Mouse (Mus musculus): ENCODE data around the gene H2-DMb1. TPM values are rescaled to one million over a fixed set of nuclear protein-coding genes. Genes with fewer than 3 reads are reported as not detected.

The H2-DMb1 gene
- polyA plus RNA-seq, 1 experiment from 2014 or later = 0.43 TPM

GRCm38 (mm10) chr17:34124649-34125048 is 28.2 kb upstream of the H2-DMb1 start:
- ATAC-seq = no peak
- peaks cover 40% of the 10 kb centered on the region for H3K4me1 ChIP-seq (replicated peaks)
- H3K4me3 ChIP-seq (replicated peaks) = no peak overlapping the region
- no peaks in the 10 kb centered on the region for H3K9me3 ChIP-seq
- no peak overlapping the region for H3K4me2 ChIP-seq (replicated peaks)
- WGBS = 88% methylated on average over 6 of the region's 6 CpGs
- H3K27ac ChIP-seq = no peak overlapping the region
- H3K27me3 ChIP-seq = peaks cover 18% of the 10 kb centered on the region
- no peak overlapping the region for H3K9ac ChIP-seq (replicated peaks)
- 0 out of 2 replicates have a peak, but pooled peaks cover 3% of the 10 kb centered on the region for H3K36me3 ChIP-seq

DNA sequence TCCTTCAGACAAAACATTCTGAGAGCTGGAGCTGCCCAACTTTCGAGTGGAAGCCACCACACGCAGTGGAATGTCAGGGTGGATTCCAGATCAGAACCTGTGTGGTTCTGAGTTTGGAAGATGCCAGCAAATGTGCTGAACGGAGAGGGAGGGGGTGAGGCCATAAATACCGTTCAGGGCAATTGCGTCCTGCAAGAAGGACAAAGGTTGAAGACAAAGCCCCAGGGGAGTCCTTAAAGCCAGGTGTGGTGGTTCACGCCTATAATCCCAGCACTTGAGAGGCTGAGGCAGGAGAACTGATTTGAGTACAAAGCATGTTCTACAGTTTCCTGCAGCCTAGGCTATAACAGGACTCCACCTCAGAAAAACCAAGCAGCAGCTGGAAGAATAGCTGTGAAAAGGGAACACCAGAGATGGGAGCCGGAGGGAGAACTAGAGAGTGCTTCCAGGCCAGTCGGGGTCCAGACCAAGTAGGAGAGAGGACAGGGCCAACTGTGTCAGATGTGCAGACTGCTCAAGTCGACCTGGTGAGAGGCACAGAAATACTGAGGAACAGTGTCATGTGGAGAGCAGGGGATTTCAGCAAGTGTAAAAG is 25.9 kb upstream of the H2-DMb1 start:
- Histone ChIP-seq H3K4me3 (replicated peaks) (no peak overlapping the region), H3K36me3 (0 out of 2 replicates have a peak, but pooled peaks cover 3% of the 10 kb centered on the region), H3K4me2 (replicated peaks) (no peak overlapping the region), H3K27me3 (peaks cover 18% of the 10 kb centered on the region), H3K27ac (no peak overlapping the region), H3K4me1 (replicated peaks) (peaks cover 40% of the 10 kb centered on the region), H3K9ac (replicated peaks) (no peak overlapping the region), H3K9me3 (no peaks in the 10 kb centered on the region)
- no peak for ATAC-seq
- 62% methylated on average over 9 of the region's 9 CpGs for WGBS

DNA sequence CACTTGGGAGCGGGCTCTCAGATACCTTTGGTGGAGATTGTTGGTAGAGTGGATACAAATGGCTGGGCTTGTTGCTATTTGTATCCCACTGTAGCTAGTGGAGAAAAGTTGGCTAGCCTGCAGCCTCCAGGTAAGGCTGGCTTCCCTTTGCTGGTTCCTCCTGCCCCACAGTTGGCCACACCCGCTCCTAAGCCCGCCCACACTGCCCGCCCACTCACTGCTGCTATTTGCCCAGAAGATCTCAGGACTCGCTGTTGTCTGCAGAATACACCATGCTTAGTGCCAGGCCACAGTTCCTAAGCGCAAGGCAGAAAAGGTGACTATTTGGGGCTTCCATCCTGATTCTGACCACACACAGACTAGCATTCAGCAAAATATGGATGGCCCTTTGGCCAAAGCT is 25.4 kb upstream of the H2-DMb1 start:
- no peak overlapping the region for H3K4me2 ChIP-seq (replicated peaks)
- WGBS = 21% methylated on average over 6 of the region's 6 CpGs
- H3K9ac ChIP-seq (replicated peaks) = no peak overlapping the region
- no peak overlapping the region for H3K27ac ChIP-seq
- H3K27me3 ChIP-seq = peaks cover 18% of the 10 kb centered on the region
- H3K36me3 ChIP-seq = 0 out of 2 replicates have a peak, but pooled peaks cover 3% of the 10 kb centered on the region
- no peak overlapping the region for H3K4me3 ChIP-seq (replicated peaks)
- no peaks in the 10 kb centered on the region for H3K9me3 ChIP-seq
- ATAC-seq = no peak
- peaks cover 40% of the 10 kb centered on the region for H3K4me1 ChIP-seq (replicated peaks)

- no peak for ATAC-seq
- H3K9ac ChIP-seq (replicated peaks) = peak overlapping the region; percentile 44; the same call in 1 of the 2 replicates
- H3K36me3 ChIP-seq = 0 out of 2 replicates have a peak, but pooled peaks cover 3% of the 10 kb centered on the region
- no peak overlapping the region for H3K27ac ChIP-seq
- peaks cover 18% of the 10 kb centered on the region for H3K27me3 ChIP-seq
- H3K9me3 ChIP-seq = no peaks in the 10 kb centered on the region
- WGBS = 20% methylated on average over 13 of the region's 13 CpGs
- no peak overlapping the region for H3K4me3 ChIP-seq (replicated peaks)
- H3K4me2 ChIP-seq (replicated peaks) = peak overlapping the region; percentile 19; the same call in 1 of the 2 replicates
- peaks cover 37% of the 10 kb centered on the region for H3K4me1 ChIP-seq (replicated peaks)
Measured at GRCm38 (mm10) chr17:34128264-34128937, 24.5 kb upstream of the H2-DMb1 start.

- no peaks in the 10 kb centered on the region for H3K9me3 ChIP-seq
- H3K27ac ChIP-seq = 0 out of 2 replicates have a peak overlapping the region, but pooled peaks have one; percentile 44
- H3K4me2 ChIP-seq (replicated peaks) = peak overlapping the region; percentile 19
- 0 out of 2 replicates have a peak, but pooled peaks cover 3% of the 10 kb centered on the region for H3K36me3 ChIP-seq
- H3K9ac ChIP-seq (replicated peaks) = peak overlapping the region; percentile 44; the same call in 1 of the 2 replicates
- peak; percentile 62; the same call in 1 of the 2 replicates for ATAC-seq
- H3K4me1 ChIP-seq (replicated peaks) = peaks cover 29% of the 10 kb centered on the region
- WGBS = 26% methylated on average over 18 of the region's 18 CpGs
- H3K4me3 ChIP-seq (replicated peaks) = no peak overlapping the region
- peaks cover 18% of the 10 kb centered on the region for H3K27me3 ChIP-seq
Measured at GRCm38 (mm10) chr17:34128944-34129791, 23.7 kb upstream of the H2-DMb1 start.

DNA sequence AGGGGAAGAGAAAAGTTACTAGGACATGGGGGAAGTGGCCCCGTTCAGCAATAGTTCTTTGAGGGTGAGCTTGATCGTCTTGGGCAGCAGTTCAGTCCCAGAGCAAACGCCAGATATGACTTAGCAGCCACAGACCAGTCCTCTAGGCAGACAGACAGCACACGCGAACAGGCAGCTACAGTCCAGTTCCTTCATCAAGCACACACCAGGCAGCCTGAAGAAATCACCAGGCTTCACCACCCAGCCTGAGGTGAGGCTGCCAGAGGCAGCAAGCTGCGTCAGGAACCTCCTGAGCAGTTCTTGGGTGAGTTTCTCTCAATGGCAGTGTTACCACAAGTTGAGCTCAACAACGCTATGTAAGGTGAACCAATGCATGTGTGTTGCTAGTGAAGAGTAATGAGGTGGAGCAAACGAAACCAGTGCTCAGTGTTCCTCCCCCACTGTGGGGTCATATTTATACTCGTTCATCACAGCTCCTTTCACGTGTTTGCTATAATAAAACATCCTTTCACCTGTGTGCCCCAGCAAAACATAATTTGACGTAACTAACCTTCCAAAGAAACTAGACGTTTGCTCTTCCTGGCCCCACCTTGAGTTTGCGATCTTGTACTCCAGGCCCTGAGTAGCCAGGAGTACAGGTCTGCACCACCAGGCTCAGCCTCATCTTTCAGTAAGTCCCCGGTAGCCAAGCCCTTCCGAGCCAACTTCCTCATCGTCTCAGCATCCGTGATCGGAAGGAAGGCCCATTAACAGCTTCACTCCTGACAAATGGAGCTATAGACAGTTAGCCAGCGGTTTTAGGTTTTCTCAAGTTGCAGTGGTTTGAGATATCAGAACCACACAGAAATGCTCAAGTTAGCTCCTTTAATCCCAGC is 22.6 kb upstream of the H2-DMb1 start:
- no peak for ATAC-seq
- Histone ChIP-seq H3K9ac (replicated peaks) (no peak overlapping the region), H3K9me3 (no peaks in the 10 kb centered on the region), H3K36me3 (0 out of 2 replicates have a peak, but pooled peaks cover 3% of the 10 kb centered on the region), H3K27ac (no peak overlapping the region), H3K4me1 (replicated peaks) (peaks cover 23% of the 10 kb centered on the region), H3K4me3 (replicated peaks) (no peak overlapping the region), H3K27me3 (peaks cover 18% of the 10 kb centered on the region), H3K4me2 (replicated peaks) (no peak overlapping the region)
- 85% methylated on average over 19 of the region's 19 CpGs for WGBS

GRCm38 (mm10) chr17:34131911-34132310 is 21.0 kb upstream of the H2-DMb1 start:
- no peak overlapping the region for H3K4me2 ChIP-seq (replicated peaks)
- no peak for ATAC-seq
- H3K27me3 ChIP-seq = peaks cover 24% of the 10 kb centered on the region
- H3K4me3 ChIP-seq (replicated peaks) = no peak overlapping the region
- peaks cover 26% of the 10 kb centered on the region for H3K4me1 ChIP-seq (replicated peaks)
- H3K9me3 ChIP-seq = no peaks in the 10 kb centered on the region
- 78% methylated on average over 7 of the region's 7 CpGs for WGBS
- H3K36me3 ChIP-seq = no peaks in the 10 kb centered on the region
- no peak overlapping the region for H3K9ac ChIP-seq (replicated peaks)
- no peak overlapping the region for H3K27ac ChIP-seq

DNA sequence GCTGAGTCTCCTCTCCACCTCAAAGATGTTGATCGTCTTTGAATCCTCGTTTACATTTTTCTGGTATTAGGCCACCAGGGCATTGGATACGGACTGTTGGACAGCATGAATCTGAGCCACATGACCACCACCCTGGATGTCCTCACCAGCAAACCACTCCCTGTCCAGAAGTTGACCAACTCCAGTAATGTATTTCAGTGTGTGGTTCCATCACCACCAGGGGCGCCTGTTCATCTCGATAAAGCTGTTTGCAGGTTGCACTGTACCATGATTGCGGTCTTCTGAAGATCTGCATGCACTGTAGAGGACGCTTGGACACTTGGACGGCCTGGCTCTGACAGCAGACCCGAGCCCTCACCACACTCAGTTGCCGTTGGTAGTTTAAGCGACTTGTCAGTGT is 19.6 kb upstream of the H2-DMb1 start:
- 81% methylated on average over 11 of the region's 11 CpGs for WGBS
- Histone ChIP-seq H3K4me3 (replicated peaks) (no peak overlapping the region), H3K4me2 (replicated peaks) (no peak overlapping the region), H3K27ac (no peak overlapping the region), H3K4me1 (replicated peaks) (peaks cover 17% of the 10 kb centered on the region), H3K9ac (replicated peaks) (no peak overlapping the region), H3K36me3 (no peaks in the 10 kb centered on the region), H3K9me3 (no peaks in the 10 kb centered on the region), H3K27me3 (peaks cover 31% of the 10 kb centered on the region)
- no peak for ATAC-seq

DNA sequence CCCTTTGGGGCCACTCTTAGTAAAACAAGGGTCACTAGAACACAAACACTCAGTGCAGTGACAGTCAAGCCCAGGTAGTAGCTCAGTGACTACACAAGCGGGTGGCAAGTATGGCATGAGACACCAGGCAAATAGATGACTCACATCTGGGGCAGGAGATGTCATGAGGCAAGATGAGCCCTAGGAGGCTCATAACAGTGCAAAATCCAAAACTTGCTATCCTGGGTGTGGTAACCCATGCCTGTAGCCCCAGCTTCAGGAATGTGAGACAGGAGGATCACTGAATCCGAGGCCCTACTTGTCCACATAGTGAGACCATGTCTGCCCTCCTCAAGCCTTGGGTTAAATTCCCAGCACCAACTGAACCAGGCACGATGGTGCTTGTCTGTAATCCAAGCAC is 18.4 kb upstream of the H2-DMb1 start:
- no peak for ATAC-seq

GRCm38 (mm10) chr17:34135297-34136224 is 17.3 kb upstream of the H2-DMb1 start:
- no peaks in the 10 kb centered on the region for H3K36me3 ChIP-seq
- peak overlapping the region; percentile 58 for H3K4me2 ChIP-seq (replicated peaks)
- 7% methylated on average over 31 of the region's 31 CpGs for WGBS
- no peak overlapping the region for H3K9ac ChIP-seq (replicated peaks)
- peak overlapping the region; percentile 36 for H3K4me3 ChIP-seq (replicated peaks)
- H3K27ac ChIP-seq = no peak overlapping the region
- H3K4me1 ChIP-seq (replicated peaks) = peaks cover 21% of the 10 kb centered on the region
- ATAC-seq = peak; percentile 98
- no peaks in the 10 kb centered on the region for H3K9me3 ChIP-seq
- peaks cover 47% of the 10 kb centered on the region for H3K27me3 ChIP-seq

More for the DNA sequence above, 18.4 kb upstream of the H2-DMb1 start:
- H3K4me2 ChIP-seq (replicated peaks) = no peak overlapping the region
- peaks cover 36% of the 10 kb centered on the region for H3K27me3 ChIP-seq
- H3K4me3 ChIP-seq (replicated peaks) = no peak overlapping the region
- H3K9me3 ChIP-seq = no peaks in the 10 kb centered on the region
- 87% methylated on average over 3 of the region's 3 CpGs for WGBS
- no peaks in the 10 kb centered on the region for H3K36me3 ChIP-seq
- H3K4me1 ChIP-seq (replicated peaks) = peaks cover 13% of the 10 kb centered on the region
- H3K9ac ChIP-seq (replicated peaks) = no peak overlapping the region
- no peak overlapping the region for H3K27ac ChIP-seq

Measured in midbrain, embryonic 13.5 days (tissue).